Mouse (Mus musculus) brown adipose tissue, adult 24 weeks (tissue): Measurements from ENCODE around the gene Aqp5. TPM values are rescaled to one million over a fixed set of nuclear protein-coding genes. Genes with fewer than 3 reads are reported as not detected.

Experiments
- H3K27ac ChIP-seq: fragments of 200-500 bp; replicated peaks from 2 replicates; pipeline ENCODE4 v1.5.1; 2012; ENCODE audit warnings: low read depth, mild to moderate bottlenecking, low read length
- H3K4me1 ChIP-seq: fragments of 200-500 bp; 2 replicates; pipeline ENCODE4 v1.6.1; 2012; ENCODE audit warnings: low read length, mixed read lengths; ENCODE audit not compliant: control insufficient read depth, insufficient read depth, insufficient read length
- H3K4me3 ChIP-seq: fragments of 200-500 bp; 2 replicates; pipeline ENCODE4 v1.5.1; 2012; ENCODE audit warnings: low read depth, mild to moderate bottlenecking, low read length, moderate library complexity; ENCODE audit not compliant: insufficient read depth
- polyA plus RNA-seq: library from polyadenylated mRNA; stranded (reverse); fragments of >200 nt; gene quantifications from 2 replicates; pipeline ENCODE4 v1.2.4, GENCODE M21; 2012; ENCODE audit not compliant: missing spikeins, insufficient read depth, insufficient read length

Gene Aqp5
- polyA plus RNA-seq, 1 experiment: not detected

DNA sequence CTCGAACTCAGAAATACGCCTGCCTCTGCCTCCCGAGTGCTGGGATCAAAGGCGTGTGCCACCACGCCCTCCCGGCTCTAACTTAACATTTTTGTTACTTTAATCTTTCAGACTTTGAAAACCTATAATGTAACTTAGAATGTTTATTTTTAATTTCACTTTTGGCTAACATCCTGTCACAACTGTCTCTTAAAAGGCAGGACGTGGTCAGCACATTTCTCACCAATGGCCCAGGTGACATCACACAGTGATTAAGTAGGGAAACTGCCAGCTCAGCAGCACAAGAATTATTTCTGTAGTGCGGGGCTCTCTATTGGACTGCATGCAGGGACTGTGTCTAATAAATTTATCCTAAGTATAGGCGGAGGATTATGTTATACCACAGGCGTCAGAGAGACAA is 53.2 kb downstream of the Aqp5 start:
- no peak overlapping the region for H3K27ac ChIP-seq
- H3K4me3 ChIP-seq: no peak overlapping the region
- H3K4me1 ChIP-seq: no peaks in the 10 kb centered on the region

Other genes with a start within 250 kb of the Aqp5 start
- 3.6 and 6.7 TPM in 2 replicates for gene Fmnl3, start 220.3 kb upstream of the Aqp5 start, polyA plus RNA-seq
- gene Tmbim6, start 197.9 kb upstream of the Aqp5 start, polyA plus RNA-seq: 290 and 634 TPM in 2 replicates
- 1.1 and 1.9 TPM in 2 replicates for gene Nckap5l, start 133.0 kb upstream of the Aqp5 start, polyA plus RNA-seq
- 3.3 and 8.0 TPM in 2 replicates for gene Bcdin3d, start 116.1 kb upstream of the Aqp5 start, polyA plus RNA-seq
- gene Faim2, start 62.6 kb upstream of the Aqp5 start, polyA plus RNA-seq: not detected in 2 replicates
- 1.1 TPM in 1 of 2 replicates, not detected in the other for gene Aqp2, start 11.7 kb upstream of the Aqp5 start, polyA plus RNA-seq
- not detected in 2 replicates for gene Aqp6, start 10.6 kb downstream of the Aqp5 start, polyA plus RNA-seq
- gene Racgap1, start 60.9 kb downstream of the Aqp5 start, polyA plus RNA-seq: 1.9 TPM in 1 of 2 replicates, not detected in the other
- not detected in 2 replicates for gene Asic1, start 79.6 kb downstream of the Aqp5 start, polyA plus RNA-seq
- gene Smarcd1, start 111.3 kb downstream of the Aqp5 start, polyA plus RNA-seq: 14.9 and 17.4 TPM in 2 replicates
- gene Gm17349, start 114.7 kb downstream of the Aqp5 start, polyA plus RNA-seq: not detected in 2 replicates
- gene Gpd1, start 126.7 kb downstream of the Aqp5 start, polyA plus RNA-seq: 4,943 and 5,428 TPM in 2 replicates
- 189 and 242 TPM in 2 replicates for gene Cox14, start 134.8 kb downstream of the Aqp5 start, polyA plus RNA-seq
- gene Cers5, start 182.1 kb downstream of the Aqp5 start, polyA plus RNA-seq: 16.6 and 18.9 TPM in 2 replicates